Mouse (Mus musculus) pancreas, adult 10 weeks (tissue): ENCODE data around the gene Hpcal1. TPM values are rescaled to one million over a fixed set of nuclear protein-coding genes. Genes with fewer than 3 reads are reported as not detected.

Experiments
- polyA plus RNA-seq: library from polyadenylated mRNA; stranded (reverse); fragments of 350-450 nt; fragmentation: Illumina TruSeq; extraction: RNeasy Lipid Tissue Mini Kit (QIAGEN cat#74804); gene quantifications from one replicate; pipeline ENCODE4 v1.2.3, GENCODE M21; 2015; ENCODE audit warnings: low read depth, low replicate concordance; ENCODE audit not compliant: insufficient read depth

Gene Hpcal1
- 17.5 TPM for polyA plus RNA-seq

DNA sequence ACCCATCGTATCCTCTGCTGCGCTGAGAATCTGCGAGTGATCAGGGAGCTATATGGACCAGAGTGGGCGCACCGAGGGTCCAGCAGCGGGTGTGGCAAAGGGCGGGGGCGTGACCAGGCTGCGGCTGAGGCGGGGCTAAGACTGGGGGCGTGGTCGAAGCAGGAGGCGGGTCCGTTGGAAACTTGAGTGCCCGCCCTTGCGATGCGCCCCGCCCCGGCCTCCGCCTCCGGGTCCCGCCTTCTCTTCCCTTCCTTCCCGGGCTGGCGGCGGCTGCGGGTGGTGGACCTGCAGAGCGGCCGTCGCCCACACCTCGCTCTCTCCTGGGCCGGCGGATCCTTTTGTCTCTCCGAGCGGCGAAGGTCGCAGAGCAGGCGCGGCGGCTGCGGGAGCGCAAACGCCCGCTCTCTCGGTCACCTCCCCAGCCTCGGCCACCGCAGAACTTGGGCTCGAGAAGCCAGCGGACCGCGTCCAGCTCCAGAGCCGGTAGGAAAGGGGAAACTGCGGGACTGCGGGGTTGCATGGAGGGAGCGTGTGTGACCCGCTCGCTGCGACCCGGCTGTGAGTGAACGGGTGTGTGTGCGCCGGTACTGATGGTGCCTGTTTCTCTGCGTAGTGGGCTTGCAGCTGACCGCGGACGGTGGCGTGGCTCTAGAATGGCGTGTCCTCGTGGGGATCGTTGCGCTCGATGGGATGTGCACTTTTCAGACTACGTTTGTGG is at the start of gene Hpcal1:
Gene Hpcal1, plus strand, starts transcription at position 293 of the 718 bp plus-strand sequence.

Other genes with a start within 250 kb of the Hpcal1 start
- 63.7 TPM for gene Odc1, start 146.1 kb upstream of the Hpcal1 start, polyA plus RNA-seq